Mouse (Mus musculus) bone marrow, adult 2 months (tissue): Measurements from ENCODE around the gene Fam90a1a.

Experiments used
- CTCF ChIP-seq: fragments of 200-500 bp; IDR thresholded peaks from 2 replicates; pipeline ENCODE4 v1.5.1; 2011; ENCODE audit warnings: low read length, control low read depth; ENCODE audit not compliant: control insufficient read depth, insufficient read depth
- POLR2A ChIP-seq: fragments of 200-500 bp; IDR thresholded peaks from 2 replicates; pipeline ENCODE4 v1.6.1; 2011; ENCODE audit warnings: low read depth, mild to moderate bottlenecking, control low read depth, low read length, borderline replicate concordance; ENCODE audit not compliant: control insufficient read depth

- TF ChIP-seq POLR2A (no peak), CTCF (no peak)
Measured at GRCm38 (mm10) chr8:22009403-22009802, 50.9 kb downstream of the Fam90a1a start.
